Comparison of ENCODE assay signal across 12 mouse cellular contexts in the genomic region with DNA sequence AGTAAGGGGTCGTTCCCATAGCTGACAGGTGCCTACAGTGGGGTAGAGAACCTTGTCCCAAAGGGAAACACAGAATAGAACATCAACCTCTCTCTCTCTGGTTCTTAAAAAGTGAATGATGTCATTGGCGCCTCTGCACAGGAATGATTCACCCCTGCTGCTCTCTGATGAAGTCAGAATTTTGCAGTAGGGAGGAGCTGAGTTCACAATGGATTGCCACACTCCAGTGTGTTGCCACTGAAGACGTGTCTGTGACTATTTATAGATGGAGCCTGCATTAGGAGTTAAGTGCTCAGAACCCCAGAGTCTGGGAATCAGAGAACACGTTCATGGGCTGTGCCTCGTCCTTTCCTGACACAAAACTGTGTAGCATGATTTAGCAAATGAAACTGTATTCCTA. TPM values are rescaled to one million over a fixed set of nuclear protein-coding genes. Genes with fewer than 3 reads are reported as not detected.
DNase-seq lines count a peak whose midpoint lies in the region; TF ChIP-seq lines count a peak whose summit lies in the region.
"Had no signal": no experiment of that assay in that cellular context is flagged by ENCODE, and none has a peak within 500 bp of the region (broad histone marks: within the 10 kb centered on the region; RNA-seq: fewer than 3 reads in every experiment).

No protein-coding gene starts in this region.

- no peak overlapping the region for H3K4me3 ChIP-seq in lung, adult 2 months (replicated peaks; ENCODE audit: extremely low read depth, low read depth, low read length)
- H3K4me3 ChIP-seq: embryonic facial prominence, embryonic 12.5 days; limb, embryonic 12.5 days had no signal

- 0 out of 2 replicates have a peak, but pooled peaks cover 3% of the 10 kb centered on the region for H3K4me1 ChIP-seq in lung, adult 2 months (ENCODE audit: control insufficient read depth, insufficient read depth, low read length)
- H3K4me1 ChIP-seq: embryonic facial prominence, embryonic 12.5 days; limb, embryonic 12.5 days had no signal

- no peak for TF ChIP-seq CTCF in lung, adult 2 months (IDR thresholded peaks at IDR 0.05; ENCODE audit: insufficient read depth, low read length)

- WGBS in lung, adult 2 months = 52% methylated on average over 5 of the region's 5 CpGs

- DNase-seq in adrenal gland, postnatal 14 days = peak; percentile 40
- DNase-seq in adrenal gland, postnatal 10 days = no peak
- peak; percentile 49 to 57 for DNase-seq in lung, adult 18-20 months
- DNase-seq in lung, adult 2 months = no peak
- DNase-seq in heart, postnatal 10 days = peak; percentile 54 to 61
- DNase-seq in thymus, adult 18-20 months = no peak
- DNase-seq in right cerebral cortex, postnatal 4 days = no peak
- no peak for DNase-seq in yolk sac, embryonic 10.5 days (ENCODE audit: low spot score)
- DNase-seq: cerebellum, adult 11 months; midbrain, embryonic 14.5 days had no signal

- intact Hi-C loops in heart, postnatal 10 days (cut with DNase I) = no loop called here

- no peak for TF ChIP-seq POLR2A in lung, adult 2 months (IDR thresholded peaks at IDR 0.05; ENCODE audit: borderline replicate concordance, extremely low read depth, low read depth, low read length)

RNA-seq across cellular contexts. Expression of a gene that starts 9.9 kb away (rescaled TPM):
- total RNA-seq in adrenal gland, postnatal 14 days (2021) = 201 and 234 TPM in 2 replicates
- 100 to 1,000 TPM; 177 to 223 TPM for total RNA-seq in adrenal gland, postnatal 10 days (2021)
- polyA plus RNA-seq in lung, adult 2 months (2012; rRNA removed) = 324 and 526 TPM in 2 replicates
- total RNA-seq in heart, postnatal 10 days (2021) = 100 to 1,000 TPM; 167 to 177 TPM

Comparison
In these comparisons a context has a peak if more than half of its experiments do, and no peak if none do; other contexts are left out.
1. DNase-seq: peak in adrenal gland, postnatal 14 days (single experiment), lung, adult 18-20 months (2 of 2) and heart, postnatal 10 days (2 of 2); none in adrenal gland, postnatal 10 days (single experiment), lung, adult 2 months (single experiment), thymus, adult 18-20 months (0 of 2), right cerebral cortex, postnatal 4 days (single experiment) and yolk sac, embryonic 10.5 days (single experiment).